Mouse (Mus musculus) MEL (cell line): ENCODE data around the gene BC025920.
"Not testable (repeated sequence)": the region's sequence is repeated elsewhere in the genome, so short reads cannot be mapped to it uniquely, and the experiment has no call there.

ENCODE experiments used
- CTCF ChIP-seq, 3 experiments: IDR thresholded peaks in 2 of 3; conservative IDR thresholded peaks in 1 of 3; 2 replicates each; pipeline ENCODE4 v1.5.1; 2011 to 2012; ENCODE audit warnings: low read length in 3 of 3, low read depth in 2 of 3, mild to moderate bottlenecking in 2 of 3, improper control_type of control experiment in 1 of 3, inconsistent platforms in 1 of 3, mixed read lengths in 1 of 3, moderate library complexity in 1 of 3; ENCODE audit not compliant: control insufficient read depth in 1 of 3, insufficient read depth in 1 of 3, poor library complexity in 1 of 3, severe bottlenecking in 1 of 3
- E2F4 ChIP-seq: IDR thresholded peaks from 2 replicates; pipeline ENCODE4 v1.6.1; 2011; ENCODE audit warnings: low read depth, low read length, improper control_type of control experiment, borderline replicate concordance
- EP300 ChIP-seq, 2 experiments: IDR thresholded peaks; 2 replicates each; pipeline ENCODE4 v1.6.1; 2011; ENCODE audit warnings: improper control_type of control experiment in 2 of 2, low read length in 2 of 2, low read depth in 1 of 2, mild to moderate bottlenecking in 1 of 2
- GATA1 ChIP-seq: IDR thresholded peaks from 2 replicates; pipeline ENCODE4 v1.6.1; 2011; ENCODE audit warnings: low read depth, low read length, improper control_type of control experiment
- MAFK ChIP-seq: IDR thresholded peaks from 2 replicates; pipeline ENCODE4 v1.6.1; 2011; ENCODE audit warnings: low read depth, mild to moderate bottlenecking, low read length, improper control_type of control experiment, borderline replicate concordance
- MAZ ChIP-seq: IDR thresholded peaks from 2 replicates; pipeline ENCODE4 v1.6.1; 2012; ENCODE audit warnings: low read depth, mild to moderate bottlenecking, inconsistent platforms, low read length, improper control_type of control experiment
- POLR2A ChIP-seq, 2 experiments: IDR thresholded peaks; 2 replicates each; pipeline ENCODE4 v1.6.1; 2011 to 2012; ENCODE audit warnings: low read length in 2 of 2, mild to moderate bottlenecking in 2 of 2, control low read depth in 1 of 2, improper control_type of control experiment in 1 of 2, low read depth in 1 of 2, moderate library complexity in 1 of 2; ENCODE audit not compliant: control insufficient read depth in 1 of 2, insufficient read depth in 1 of 2, poor library complexity in 1 of 2
- UBTF ChIP-seq: IDR thresholded peaks from 2 replicates; pipeline ENCODE4 v1.6.1; 2012; ENCODE audit warnings: low read depth, mild to moderate bottlenecking, inconsistent platforms, low read length, improper control_type of control experiment, moderate library complexity, borderline replicate concordance; ENCODE audit not compliant: insufficient read depth

DNA sequence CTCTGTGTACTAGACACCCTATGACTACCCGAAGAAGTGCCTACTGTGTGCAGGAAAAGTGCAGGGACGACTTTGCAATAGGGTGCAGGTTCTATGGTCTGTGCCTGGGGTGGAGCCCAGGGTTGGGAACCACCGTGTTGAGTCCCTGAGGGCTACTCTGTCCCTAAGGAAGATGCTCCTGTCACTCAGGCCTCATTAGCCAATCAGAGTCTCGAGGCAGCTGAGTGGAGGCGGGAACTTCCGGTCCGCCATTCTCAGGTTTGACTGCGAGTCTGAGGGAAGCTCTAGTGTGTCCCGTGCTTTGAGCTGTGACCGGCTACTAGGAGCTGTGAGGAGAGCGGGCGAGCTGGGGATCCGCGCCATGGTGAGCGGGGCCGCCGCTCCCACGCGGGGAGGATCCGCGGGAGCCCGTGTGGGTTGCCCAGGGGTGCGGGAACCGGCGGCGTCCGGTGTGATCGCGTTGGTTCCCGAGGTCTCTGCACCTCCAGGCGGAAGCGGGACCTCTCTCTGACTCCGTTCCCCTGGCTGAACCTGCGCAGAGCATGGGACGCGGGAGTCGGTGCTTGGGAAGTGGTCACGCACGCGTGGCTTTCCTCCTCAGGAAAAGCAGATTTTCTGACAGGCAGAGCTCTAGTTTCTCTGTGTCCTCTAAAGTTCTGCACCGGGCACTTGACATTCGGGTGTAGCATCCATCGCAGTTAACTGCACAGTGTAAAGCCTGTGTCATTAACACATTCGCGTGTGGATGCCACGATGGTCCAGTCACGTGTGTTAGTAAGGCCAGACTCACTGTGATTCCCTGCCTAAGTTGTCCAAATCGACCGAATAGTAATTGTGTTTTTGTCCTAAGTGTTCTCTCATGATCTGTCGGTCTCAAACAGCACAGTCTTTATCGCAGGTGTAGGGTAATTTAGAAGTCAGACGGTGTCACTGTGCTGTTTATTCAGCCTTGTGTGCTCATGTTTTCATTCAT lies 43.0 kb downstream of the BC025920 start, which contains the start of gene Gm10778:
- not testable (repeated sequence) for TF ChIP-seq E2F4; GATA1; MAFK; EP300 (IDR thresholded peaks at IDR 0.05; ENCODE audit: low read depth in 1 of 2, low read length in 2 of 2); MAZ; CTCF (IDR thresholded peaks at IDR 0.05 in 2 of 3, conservative IDR thresholded peaks at IDR 0.05 in 1 of 3; ENCODE audit: control insufficient read depth in 1 of 3, insufficient read depth in 1 of 3, low read depth in 2 of 3, low read length in 3 of 3, poor library complexity in 1 of 3, severe bottlenecking in 1 of 3); UBTF
- TF ChIP-seq POLR2A (IDR thresholded peaks at IDR 0.05; ENCODE audit: control insufficient read depth in 1 of 2, insufficient read depth in 1 of 2, low read depth in 1 of 2, low read length in 2 of 2, poor library complexity in 1 of 2) = peak; percentile 47 to 67; a peak in 2 of 4 replicates
